Mouse (Mus musculus): Measurements from ENCODE around the gene Stpg1.

The Stpg1 gene

GRCm38 (mm10) chr4:135494521-135495396 is at the start of gene Stpg1, which contains the start of gene Nipal3:
TSS of gene Stpg1 (plus strand) at chr4:135494790.
TSS of gene Nipal3 (minus strand) at chr4:135495038.
- Histone ChIP-seq H3K27me3 (ENCODE audit: control insufficient read depth, insufficient read depth, low read length, poor library complexity, severe bottlenecking) (no peaks in the 10 kb centered on the region; the same call in 1 of the 2 replicates), H3K36me3 (ENCODE audit: control insufficient read depth, insufficient read depth, low read length, poor library complexity, severe bottlenecking) (peaks cover 3% of the 10 kb centered on the region; the same call in 1 of the 2 replicates)
- DNase-seq (ENCODE audit: low read depth, low spot score), result peak; percentile 96

DNA sequence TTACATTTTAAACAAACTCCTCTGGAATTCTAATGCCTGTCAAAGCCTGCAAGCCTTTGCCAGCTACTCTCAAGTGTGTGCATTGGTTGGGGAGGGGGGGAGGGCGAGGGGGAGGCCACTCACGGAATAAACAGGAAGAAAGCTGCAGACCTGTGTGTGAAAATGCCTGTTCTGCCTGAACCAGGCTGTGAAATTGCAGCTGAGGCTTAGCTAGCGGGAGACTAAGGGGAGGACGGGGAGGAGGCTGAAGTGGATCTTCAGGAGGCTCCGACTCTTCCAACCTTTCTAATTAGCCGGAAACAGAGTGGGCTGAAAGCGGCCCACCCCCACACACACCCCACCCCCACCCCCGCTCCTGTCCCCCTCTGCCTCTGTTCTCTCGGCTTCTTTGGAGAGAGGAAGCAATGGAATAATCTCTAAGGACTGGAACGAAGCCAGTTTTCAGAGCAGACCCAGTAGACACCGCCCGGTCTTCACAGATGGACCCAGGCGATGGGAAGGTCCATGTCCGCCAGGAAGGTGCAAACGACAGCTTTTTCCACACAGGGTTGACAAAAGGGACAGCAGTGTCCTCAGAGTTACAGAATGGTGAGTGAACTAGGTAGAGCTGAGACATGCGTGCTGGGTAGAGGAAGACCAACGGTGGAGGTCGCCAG is 43.1 kb upstream of the Stpg1 start:
- no peaks in the 10 kb centered on the region for H3K27me3 ChIP-seq (ENCODE audit: control insufficient read depth, insufficient read depth, low read length, poor library complexity, severe bottlenecking)
- H3K36me3 ChIP-seq (ENCODE audit: control insufficient read depth, insufficient read depth, low read length, poor library complexity, severe bottlenecking), result no peaks in the 10 kb centered on the region

GRCm38 (mm10) chr4:135453164-135453563 is 41.4 kb upstream of the Stpg1 start:
- DNase-seq (ENCODE audit: low read depth, low spot score), result no peak
- H3K36me3 ChIP-seq (ENCODE audit: control insufficient read depth, insufficient read depth, low read length, poor library complexity, severe bottlenecking), result no peaks in the 10 kb centered on the region
- no peaks in the 10 kb centered on the region for H3K27me3 ChIP-seq (ENCODE audit: control insufficient read depth, insufficient read depth, low read length, poor library complexity, severe bottlenecking)

More for the DNA sequence above, 43.1 kb upstream of the Stpg1 start:
- no peak for DNase-seq (ENCODE audit: low read depth, low spot score)

GRCm38 (mm10) chr4:135453572-135453971 is 41.0 kb upstream of the Stpg1 start:
- Histone ChIP-seq H3K36me3 (ENCODE audit: control insufficient read depth, insufficient read depth, low read length, poor library complexity, severe bottlenecking) (no peaks in the 10 kb centered on the region), H3K27me3 (ENCODE audit: control insufficient read depth, insufficient read depth, low read length, poor library complexity, severe bottlenecking) (no peaks in the 10 kb centered on the region)
- DNase-seq (ENCODE audit: low read depth, low spot score), result no peak

GRCm38 (mm10) chr4:135463406-135463805 is 31.2 kb upstream of the Stpg1 start:
- H3K27me3 ChIP-seq (ENCODE audit: control insufficient read depth, insufficient read depth, low read length, poor library complexity, severe bottlenecking), result no peaks in the 10 kb centered on the region
- peaks cover 16% of the 10 kb centered on the region for H3K36me3 ChIP-seq (ENCODE audit: control insufficient read depth, insufficient read depth, low read length, poor library complexity, severe bottlenecking)
- no peak for DNase-seq (ENCODE audit: low read depth, low spot score)

GRCm38 (mm10) chr4:135477851-135478250 is 16.7 kb upstream of the Stpg1 start:
- Histone ChIP-seq H3K36me3 (ENCODE audit: control insufficient read depth, insufficient read depth, low read length, poor library complexity, severe bottlenecking) (peaks cover 11% of the 10 kb centered on the region), H3K27me3 (ENCODE audit: control insufficient read depth, insufficient read depth, low read length, poor library complexity, severe bottlenecking) (no peaks in the 10 kb centered on the region)
- no peak for DNase-seq (ENCODE audit: low read depth, low spot score)

- H3K36me3 ChIP-seq (ENCODE audit: control insufficient read depth, insufficient read depth, low read length, poor library complexity, severe bottlenecking), result peaks cover 15% of the 10 kb centered on the region
- H3K27me3 ChIP-seq (ENCODE audit: control insufficient read depth, insufficient read depth, low read length, poor library complexity, severe bottlenecking), result no peaks in the 10 kb centered on the region
- DNase-seq (ENCODE audit: low read depth, low spot score), result no peak
Observed at GRCm38 (mm10) chr4:135480370-135480769, 14.2 kb upstream of the Stpg1 start.

DNA sequence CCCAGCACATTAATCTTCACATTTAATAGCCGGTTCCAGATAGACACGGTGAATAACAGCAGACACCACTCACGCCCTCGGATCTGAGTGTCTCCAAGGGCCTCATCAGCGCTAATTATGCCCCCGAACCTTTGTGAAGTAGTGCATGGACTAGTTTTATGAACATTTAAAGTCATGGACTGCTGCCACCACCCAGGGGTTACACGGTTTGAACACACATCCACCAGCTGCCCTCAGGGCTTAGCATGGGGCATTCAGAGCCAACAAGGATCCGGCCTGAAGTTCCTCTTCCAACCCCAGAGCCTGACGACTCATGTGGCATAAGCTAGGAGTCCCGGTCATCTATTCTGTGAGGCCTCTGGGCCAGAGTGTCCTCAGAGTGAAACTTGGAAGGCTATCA is 9.5 kb upstream of the Stpg1 start:
- DNase-seq (ENCODE audit: low read depth, low spot score), result no peak
- Histone ChIP-seq H3K27me3 (ENCODE audit: control insufficient read depth, insufficient read depth, low read length, poor library complexity, severe bottlenecking) (no peaks in the 10 kb centered on the region), H3K36me3 (ENCODE audit: control insufficient read depth, insufficient read depth, low read length, poor library complexity, severe bottlenecking) (peaks cover 14% of the 10 kb centered on the region)

DNA sequence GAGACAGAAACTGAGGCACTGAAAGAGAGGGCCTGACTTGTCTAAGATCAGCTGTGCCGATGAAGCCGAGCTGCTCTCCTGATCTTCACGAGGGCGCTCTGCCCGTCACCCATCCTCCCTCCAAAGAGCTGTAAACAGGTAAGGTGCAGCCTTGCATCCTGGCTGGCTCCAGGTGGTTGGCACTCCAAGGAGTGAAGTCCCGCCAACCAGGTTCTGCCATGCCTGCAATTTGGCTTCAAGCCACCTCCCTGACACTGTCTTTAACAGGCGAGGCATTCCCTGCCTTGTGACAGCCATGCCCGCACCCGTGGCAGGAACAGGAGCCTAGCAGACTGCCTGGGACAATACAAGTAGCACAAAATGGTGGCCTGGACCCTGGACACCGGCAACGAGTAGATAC is 8.2 kb upstream of the Stpg1 start:
- peaks cover 13% of the 10 kb centered on the region for H3K36me3 ChIP-seq (ENCODE audit: control insufficient read depth, insufficient read depth, low read length, poor library complexity, severe bottlenecking)
- no peak for DNase-seq (ENCODE audit: low read depth, low spot score)
- no peaks in the 10 kb centered on the region for H3K27me3 ChIP-seq (ENCODE audit: control insufficient read depth, insufficient read depth, low read length, poor library complexity, severe bottlenecking)

- H3K27me3 ChIP-seq (ENCODE audit: control insufficient read depth, insufficient read depth, low read length, poor library complexity, severe bottlenecking), result no peaks in the 10 kb centered on the region
Observed at GRCm38 (mm10) chr4:135489256-135489655, 5.3 kb upstream of the Stpg1 start.

DNA sequence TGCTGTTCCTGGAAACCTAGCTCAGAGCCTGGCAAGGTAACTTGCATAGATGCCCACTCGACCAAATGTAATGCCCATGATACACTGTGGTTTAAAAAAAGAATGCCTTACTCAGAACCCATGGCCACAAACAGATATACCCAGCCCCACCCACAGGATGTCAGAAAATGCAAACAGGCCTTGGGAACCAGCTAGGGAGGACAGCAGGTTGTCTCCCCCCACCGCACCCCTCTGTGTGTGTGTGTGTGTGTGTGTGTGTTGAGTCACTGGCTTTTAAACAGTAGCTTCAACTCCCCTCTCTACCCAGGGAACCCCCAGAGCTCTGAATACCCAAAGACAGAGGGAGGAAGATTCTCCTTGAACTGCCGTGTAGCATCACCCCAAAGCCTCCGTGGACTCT is 1.3 kb upstream of the Stpg1 start:
- peak; percentile 31 for DNase-seq (ENCODE audit: low read depth, low spot score)
- peaks cover 3% of the 10 kb centered on the region; the same call in 1 of the 2 replicates for H3K36me3 ChIP-seq (ENCODE audit: control insufficient read depth, insufficient read depth, low read length, poor library complexity, severe bottlenecking)
- no peaks in the 10 kb centered on the region; the same call in 1 of the 2 replicates for H3K27me3 ChIP-seq (ENCODE audit: control insufficient read depth, insufficient read depth, low read length, poor library complexity, severe bottlenecking)

More at GRCm38 (mm10) chr4:135489256-135489655, 5.3 kb upstream of the Stpg1 start:
- H3K36me3 ChIP-seq (ENCODE audit: control insufficient read depth, insufficient read depth, low read length, poor library complexity, severe bottlenecking), result peaks cover 7% of the 10 kb centered on the region; the same call in 1 of the 2 replicates
- DNase-seq (ENCODE audit: low read depth, low spot score), result no peak

- peak; percentile 51 for DNase-seq (ENCODE audit: low read depth, low spot score)
- Histone ChIP-seq H3K27me3 (ENCODE audit: control insufficient read depth, insufficient read depth, low read length, poor library complexity, severe bottlenecking) (no peaks in the 10 kb centered on the region; the same call in 1 of the 2 replicates), H3K36me3 (ENCODE audit: control insufficient read depth, insufficient read depth, low read length, poor library complexity, severe bottlenecking) (peaks cover 3% of the 10 kb centered on the region; the same call in 1 of the 2 replicates)
Observed at GRCm38 (mm10) chr4:135493691-135494520, 684 bp upstream of the Stpg1 start.

DNA sequence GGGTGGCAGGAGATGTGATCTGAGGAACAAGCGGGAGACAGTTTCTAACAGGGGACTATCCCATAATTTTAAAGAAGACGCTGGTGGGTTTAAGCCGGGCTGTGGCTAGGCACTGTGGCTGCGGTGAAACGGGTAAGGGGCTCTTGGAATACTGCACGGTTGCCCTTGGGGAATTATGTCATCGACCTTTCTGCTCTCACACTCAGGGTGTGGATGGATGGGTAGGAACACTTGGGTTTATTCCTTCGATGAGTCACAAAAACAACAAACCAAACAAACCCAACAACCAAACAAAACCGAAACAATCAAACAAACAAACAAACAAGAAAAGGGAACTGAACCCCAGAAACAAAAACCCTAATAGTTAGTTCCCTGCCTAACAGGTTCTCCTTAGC is 804 bp downstream of the Stpg1 start:
- H3K27me3 ChIP-seq (ENCODE audit: control insufficient read depth, insufficient read depth, low read length, poor library complexity, severe bottlenecking), result no peaks in the 10 kb centered on the region; the same call in 1 of the 2 replicates
- peaks cover 3% of the 10 kb centered on the region; the same call in 1 of the 2 replicates for H3K36me3 ChIP-seq (ENCODE audit: control insufficient read depth, insufficient read depth, low read length, poor library complexity, severe bottlenecking)
- DNase-seq (ENCODE audit: low read depth, low spot score), result no peak

GRCm38 (mm10) chr4:135495810-135496209 is 1.2 kb downstream of the Stpg1 start:
- H3K36me3 ChIP-seq (ENCODE audit: control insufficient read depth, insufficient read depth, low read length, poor library complexity, severe bottlenecking), result no peaks in the 10 kb centered on the region; the same call in 1 of the 2 replicates
- no peaks in the 10 kb centered on the region; the same call in 1 of the 2 replicates for H3K27me3 ChIP-seq (ENCODE audit: control insufficient read depth, insufficient read depth, low read length, poor library complexity, severe bottlenecking)
- no peak for DNase-seq (ENCODE audit: low read depth, low spot score)
